Mouse (Mus musculus) forebrain, embryonic 14.5 days (tissue): ENCODE measurements around the gene Specc1l. TPM values are rescaled to one million over a fixed set of nuclear protein-coding genes. Genes with fewer than 3 reads are reported as not detected.
"Not testable (repeated sequence)": the region's sequence is repeated elsewhere in the genome, so short reads cannot be mapped to it uniquely, and the experiment has no call there.

Experiments
- ATAC-seq: fragments of 200-750 bp; cut with Nextera tagmentation; 2 replicates; pipeline ENCODE4 v1.8.0; 2017; ENCODE audit warnings: mild to moderate bottlenecking, moderate library complexity
- DNase-seq: peaks from one replicate; pipeline ENCODE4 v3.0.0-alpha.2; 2015; ENCODE audit warnings: low spot score
- H3K27ac ChIP-seq: fragments of 300-500 bp; sonication (generic); 2 replicates; pipeline ENCODE4 v1.5.1; 2014; ENCODE audit warnings: low read depth, mild to moderate bottlenecking, control low read depth, low read length, moderate library complexity
- H3K27me3 ChIP-seq: fragments of 300-500 bp; sonication (generic); replicated peaks from 2 replicates; pipeline ENCODE4 v1.6.1; 2014; ENCODE audit warnings: low read length, control low read depth, mixed read lengths; ENCODE audit not compliant: control insufficient read depth, insufficient read depth
- H3K36me3 ChIP-seq: fragments of 300-500 bp; sonication (generic); 2 replicates; pipeline ENCODE4 v1.6.1; 2014; ENCODE audit warnings: low read length, control low read depth; ENCODE audit not compliant: control insufficient read depth, insufficient read depth
- H3K4me1 ChIP-seq: fragments of 300-500 bp; sonication (generic); 2 replicates; pipeline ENCODE4 v1.6.1; 2014; ENCODE audit warnings: antibody characterized with exemption, low read length, control low read depth; ENCODE audit not compliant: control insufficient read depth, insufficient read depth
- H3K4me2 ChIP-seq: fragments of 300-500 bp; sonication (generic); 2 replicates; pipeline ENCODE4 v1.6.1; 2014; ENCODE audit warnings: mild to moderate bottlenecking, control low read depth, low read length
- H3K4me3 ChIP-seq: fragments of 300-500 bp; sonication (generic); 2 replicates; pipeline ENCODE4 v1.5.1; 2014; ENCODE audit warnings: low read depth, low read length, control low read depth
- H3K9ac ChIP-seq: fragments of 300-500 bp; sonication (generic); 2 replicates; pipeline ENCODE4 v1.6.1; 2014; ENCODE audit warnings: mild to moderate bottlenecking, low read length, control low read depth, moderate library complexity
- H3K9me3 ChIP-seq: fragments of 300-500 bp; sonication (generic); replicated peaks from 2 replicates; pipeline ENCODE4 v1.6.1; 2016; ENCODE audit warnings: low read length, control low read depth, mixed read lengths; ENCODE audit not compliant: control insufficient read depth
- WGBS: fragments of 180-500 bp; shearing (Covaris S2); extraction: QIAGEN DNeasy Blood & Tissue Kit; methylation state at CpG from one replicate; pipeline ENCODE4 v1.1.7; 2014; 5-methylcytosine and 5-hydroxymethylcytosine counted together
- polyA plus RNA-seq: library from polyadenylated mRNA; unstranded; fragments of >200 nt; fragmentation: Nextera tagmentation; extraction: Ambion mirVana; gene quantifications from 2 replicates; pipeline ENCODE4 v1.2.1, GENCODE M21; 2014

Gene Specc1l
- polyA plus RNA-seq, 1 experiment from 2014 or later, result 24.3 TPM

- ATAC-seq, result no peak
- 83% methylated on average over 5 of the region's 5 CpGs for WGBS
These were observed 138.7 kb downstream of the Specc1l start for GRCm38 (mm10) chr10:75350564-75350963.

GRCm38 (mm10) chr10:75352541-75352940 lies 140.7 kb downstream of the Specc1l start:
- ATAC-seq, result no peak
- no peak overlapping the region for H3K4me2 ChIP-seq
- 97% methylated on average over 12 of the region's 12 CpGs for WGBS
- H3K4me1 ChIP-seq, result no peaks in the 10 kb centered on the region
- DNase-seq, result no peak
- no peak overlapping the region for H3K9ac ChIP-seq
- H3K4me3 ChIP-seq, result no peak overlapping the region
- H3K36me3 ChIP-seq, result no peaks in the 10 kb centered on the region
- H3K9me3 ChIP-seq, result no peaks in the 10 kb centered on the region
- H3K27me3 ChIP-seq, result no peaks in the 10 kb centered on the region
- H3K27ac ChIP-seq, result no peak overlapping the region

More at GRCm38 (mm10) chr10:75350564-75350963, 138.7 kb downstream of the Specc1l start:
- H3K36me3 ChIP-seq, result no peaks in the 10 kb centered on the region
- no peak overlapping the region for H3K4me2 ChIP-seq
- no peak overlapping the region for H3K9ac ChIP-seq
- H3K9me3 ChIP-seq, result no peaks in the 10 kb centered on the region
- no peak overlapping the region for H3K4me3 ChIP-seq
- DNase-seq, result no peak
- H3K4me1 ChIP-seq, result no peaks in the 10 kb centered on the region
- H3K27ac ChIP-seq, result no peak overlapping the region
- no peaks in the 10 kb centered on the region for H3K27me3 ChIP-seq

- not testable (repeated sequence) for DNase-seq, ATAC-seq, H3K27ac ChIP-seq, H3K27me3 ChIP-seq, H3K4me1 ChIP-seq, H3K36me3 ChIP-seq, H3K9ac ChIP-seq, H3K4me3 ChIP-seq, H3K9me3 ChIP-seq, H3K4me2 ChIP-seq
- WGBS, result 71% methylated on average over 7 of the region's 9 CpGs
These were observed 142.0 kb downstream of the Specc1l start for GRCm38 (mm10) chr10:75353838-75354241.

GRCm38 (mm10) chr10:75355341-75355740 lies 143.5 kb downstream of the Specc1l start:
- ATAC-seq, result no peak
- Histone ChIP-seq H3K27ac (no peak overlapping the region), H3K27me3 (no peaks in the 10 kb centered on the region), H3K9ac (no peak overlapping the region), H3K9me3 (no peaks in the 10 kb centered on the region), H3K4me2 (no peak overlapping the region), H3K4me1 (no peaks in the 10 kb centered on the region), H3K36me3 (no peaks in the 10 kb centered on the region), H3K4me3 (no peak overlapping the region)
- DNase-seq, result no peak
- 75% methylated on average over 4 of the region's 4 CpGs for WGBS

Other genes with a start within 250 kb of the Specc1l start
- gene Gnaz, start 244.9 kb upstream of the Specc1l start, polyA plus RNA-seq, result 23.7 and 32.9 TPM in 2 replicates
- gene Rsph14, start 179.5 kb upstream of the Specc1l start, polyA plus RNA-seq, result 0.22 TPM in 1 of 2 replicates, not detected in the other
- 10.5 and 11.1 TPM in 2 replicates for gene Rab36, start 175.0 kb upstream of the Specc1l start, polyA plus RNA-seq
- 12.6 and 12.8 TPM in 2 replicates for gene Bcr, start 151.5 kb upstream of the Specc1l start, polyA plus RNA-seq
- gene Adora2a, start 104.8 kb downstream of the Specc1l start, polyA plus RNA-seq, result 8.8 and 12.5 TPM in 2 replicates
- 0.11 and 0.14 TPM in 2 replicates for gene Upb1, start 189.0 kb downstream of the Specc1l start, polyA plus RNA-seq